Mouse (Mus musculus) kidney, adult 18-20 months (tissue): ENCODE results near the gene Gm20388.

Experiments used
- DNase-seq: peaks from one replicate; pipeline ENCODE4 v3.0.0; 2021

The Gm20388 gene

DNA sequence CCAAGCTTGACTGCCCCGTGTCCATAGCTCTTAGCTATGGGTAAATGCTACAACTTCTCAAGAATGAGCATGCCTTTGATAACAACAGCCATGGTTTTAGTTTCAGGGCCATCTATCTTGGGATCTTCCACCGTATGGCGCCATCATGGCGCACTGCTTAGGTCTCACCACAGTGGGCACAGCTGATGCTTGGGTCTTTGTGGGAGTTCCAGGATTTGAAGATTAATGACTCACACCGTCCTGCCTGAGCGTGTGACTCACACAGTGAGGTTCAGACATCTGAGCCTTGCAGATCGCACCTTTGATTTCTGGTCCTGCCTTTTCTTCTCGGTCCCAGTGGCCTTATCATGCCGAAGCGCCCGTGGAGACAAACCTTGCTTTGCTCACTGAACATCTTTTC lies 4360.3 kb downstream of the Gm20388 start:
- DNase-seq = no peak

DNA sequence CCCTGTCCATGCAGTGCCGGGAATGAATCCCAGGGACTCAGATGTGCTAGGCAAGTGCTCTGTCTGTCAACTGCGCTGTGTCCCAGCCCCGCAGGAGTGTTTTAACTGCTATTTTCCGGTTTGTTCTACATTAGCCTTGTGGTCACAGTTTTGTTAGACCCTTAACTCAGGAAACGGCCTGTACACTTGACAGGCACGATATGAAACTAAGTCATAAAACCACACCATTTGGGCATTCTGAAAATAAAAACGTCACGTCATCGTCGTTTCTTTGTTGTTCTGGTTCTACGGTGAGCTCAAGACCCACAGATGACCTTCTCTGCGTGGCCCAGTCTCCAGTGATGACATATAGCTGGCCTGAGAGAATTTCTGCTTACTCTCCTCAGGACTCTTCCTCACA lies 4360.9 kb downstream of the Gm20388 start:
- no peak for DNase-seq

DNA sequence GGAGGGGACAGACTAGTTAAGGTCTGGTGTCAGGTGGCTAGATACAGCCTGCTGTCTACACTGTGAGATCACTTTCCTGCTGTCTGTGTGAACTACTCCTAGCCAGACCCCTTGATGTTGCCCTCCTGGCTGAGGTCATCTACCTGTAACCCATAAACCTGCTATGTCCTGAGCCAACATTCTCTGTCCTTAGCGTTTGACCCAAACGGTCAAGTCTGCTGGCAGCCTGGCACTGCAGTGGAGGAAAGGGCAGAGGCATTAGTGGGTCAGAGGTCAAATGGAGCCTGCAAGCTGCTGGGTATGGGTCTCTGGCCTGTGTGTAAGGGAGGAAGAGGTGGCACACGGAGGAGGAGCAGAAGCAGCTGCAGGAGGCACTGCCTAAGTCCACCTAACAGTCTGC lies 4362.2 kb downstream of the Gm20388 start:
- DNase-seq = peak; percentile 47

DNA sequence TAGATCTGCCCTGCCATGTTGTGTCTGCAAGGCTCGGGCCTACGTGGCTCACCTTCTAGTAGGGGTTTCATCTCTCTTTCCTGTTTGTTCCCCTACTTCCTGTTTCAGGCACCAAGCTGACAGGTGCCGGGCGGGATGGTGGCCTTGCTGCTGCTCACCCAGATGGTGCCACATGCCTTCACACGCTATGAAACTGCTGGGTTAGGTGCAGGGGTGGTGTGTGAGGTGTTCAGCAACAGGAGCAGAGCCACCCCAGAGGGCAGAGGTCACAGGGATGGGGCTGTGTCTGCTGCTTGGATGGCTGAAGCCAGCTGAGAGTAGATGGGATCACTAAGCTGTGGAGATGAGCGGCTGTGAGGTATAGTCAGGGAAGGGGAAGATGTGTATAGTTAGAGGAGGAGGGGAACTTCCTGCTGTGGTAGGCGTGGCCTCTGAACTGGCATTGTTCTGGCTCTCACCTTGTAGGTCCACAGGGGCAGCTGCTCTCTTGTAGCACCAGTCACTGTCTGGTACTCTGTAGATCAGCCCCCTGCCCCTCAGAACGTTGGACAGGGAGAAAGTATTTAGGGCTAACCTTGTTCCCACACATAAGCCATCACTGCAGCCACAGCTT lies 4363.1 kb downstream of the Gm20388 start:
- DNase-seq = no peak

DNA sequence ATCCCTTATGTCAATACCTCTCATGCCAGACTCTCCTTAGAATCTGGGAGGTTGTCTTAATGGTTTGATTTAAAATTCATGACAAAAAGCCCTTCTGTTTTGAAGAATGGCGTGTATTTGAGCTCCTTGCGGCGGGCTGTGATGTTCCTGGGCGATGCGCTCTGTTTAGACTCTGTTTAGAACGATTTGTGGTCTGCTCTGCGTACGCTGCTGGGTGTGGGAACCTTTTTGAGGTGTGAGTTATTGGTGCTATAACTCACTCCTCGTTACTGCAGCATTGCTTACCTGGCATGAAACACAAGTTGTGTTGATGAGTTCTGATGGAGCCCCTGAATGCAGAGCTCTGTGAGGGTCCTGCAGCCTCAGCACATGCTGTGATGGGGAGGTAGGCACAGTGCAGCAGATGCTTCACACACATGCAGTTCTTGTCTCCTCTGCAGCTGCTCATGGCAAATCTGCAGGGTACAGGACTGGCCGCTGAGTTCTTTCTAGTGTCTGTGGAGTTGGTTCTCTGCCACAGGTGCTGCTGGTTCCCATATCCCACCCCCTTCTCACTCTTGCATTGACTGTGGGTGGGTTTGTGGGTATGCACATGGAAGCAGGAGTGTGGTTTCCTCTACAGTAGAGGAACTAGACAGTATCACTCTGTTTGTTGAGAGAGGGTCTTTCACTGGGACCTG lies 4363.9 kb downstream of the Gm20388 start:
- DNase-seq = no peak

DNA sequence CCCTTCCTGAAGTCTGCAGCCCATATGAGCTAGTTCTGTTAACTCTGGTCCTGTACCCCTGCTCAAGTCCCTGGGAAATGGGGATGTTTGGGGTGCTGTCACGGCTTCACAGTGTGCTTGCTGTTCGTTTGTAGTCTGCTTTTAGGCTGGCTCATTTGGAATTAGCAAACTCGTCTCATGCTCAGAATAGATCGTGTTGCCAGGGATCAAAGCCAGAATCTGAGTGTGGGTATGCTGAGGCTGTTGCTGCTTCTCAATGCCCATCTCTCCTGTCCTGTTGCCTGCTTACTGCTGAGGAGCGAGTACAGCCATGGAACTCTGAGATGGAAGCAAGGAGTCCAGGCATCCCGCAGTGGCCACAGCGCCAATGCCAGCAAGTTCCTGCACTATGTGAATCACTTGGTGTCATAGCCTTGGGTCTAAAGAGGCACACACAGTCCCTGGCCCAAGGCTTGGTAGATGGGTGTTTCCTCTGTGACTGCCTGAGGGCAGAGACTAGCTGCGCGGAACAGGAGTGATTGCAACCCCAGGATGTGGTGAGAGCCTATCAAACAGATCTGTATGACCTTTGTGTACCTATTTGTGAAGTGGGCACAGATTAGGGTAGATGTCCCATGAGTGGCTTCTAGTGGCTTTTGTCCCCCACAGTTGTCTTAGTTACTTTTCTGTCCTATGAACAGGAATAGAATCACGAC lies 4364.9 kb downstream of the Gm20388 start:
- no peak for DNase-seq

- no peak for DNase-seq
These were observed 4367.6 kb downstream of the Gm20388 start for GRCm38 (mm10) chr8:124277951-124278910.

DNA sequence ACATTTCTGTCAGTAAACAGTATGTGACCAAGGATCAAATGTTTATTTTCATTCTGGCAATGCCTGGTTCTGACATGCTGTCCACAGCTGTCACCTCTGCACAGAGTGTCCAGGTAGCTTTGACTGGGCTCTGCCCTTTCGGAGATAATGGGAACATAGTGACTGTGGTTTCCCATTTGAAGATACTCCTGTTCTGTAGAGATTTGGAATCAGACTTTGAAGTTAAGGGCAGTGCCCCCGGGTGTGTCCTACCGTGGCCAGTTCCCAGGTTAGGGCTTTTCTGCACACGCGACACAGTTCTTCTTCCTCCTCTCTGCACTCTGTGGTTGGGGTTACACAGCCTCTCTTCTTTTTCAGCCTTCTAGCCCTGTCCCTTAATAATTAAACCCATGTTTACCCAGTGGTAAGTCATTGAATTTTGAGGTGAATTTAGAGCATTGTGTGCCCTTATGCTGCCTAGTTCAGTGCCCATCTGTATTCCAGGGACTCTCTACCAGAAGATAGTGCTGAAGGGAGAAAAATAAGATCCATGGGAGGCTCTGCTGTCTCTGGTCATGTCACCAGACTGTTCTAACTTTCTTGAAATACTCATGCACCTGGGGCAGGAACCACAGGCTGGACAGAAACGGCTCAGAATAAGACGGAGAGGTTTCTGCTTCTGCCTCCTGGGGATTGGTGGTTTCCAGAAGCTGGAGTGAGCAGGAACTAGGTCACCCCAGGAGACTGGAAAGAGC lies 4368.5 kb downstream of the Gm20388 start:
- DNase-seq = peak; percentile 36

GRCm38 (mm10) chr8:124279690-124279985 lies 4369.0 kb downstream of the Gm20388 start:
- DNase-seq = no peak

- DNase-seq = no peak
These were observed 4371.3 kb downstream of the Gm20388 start for GRCm38 (mm10) chr8:124281700-124282541.

DNA sequence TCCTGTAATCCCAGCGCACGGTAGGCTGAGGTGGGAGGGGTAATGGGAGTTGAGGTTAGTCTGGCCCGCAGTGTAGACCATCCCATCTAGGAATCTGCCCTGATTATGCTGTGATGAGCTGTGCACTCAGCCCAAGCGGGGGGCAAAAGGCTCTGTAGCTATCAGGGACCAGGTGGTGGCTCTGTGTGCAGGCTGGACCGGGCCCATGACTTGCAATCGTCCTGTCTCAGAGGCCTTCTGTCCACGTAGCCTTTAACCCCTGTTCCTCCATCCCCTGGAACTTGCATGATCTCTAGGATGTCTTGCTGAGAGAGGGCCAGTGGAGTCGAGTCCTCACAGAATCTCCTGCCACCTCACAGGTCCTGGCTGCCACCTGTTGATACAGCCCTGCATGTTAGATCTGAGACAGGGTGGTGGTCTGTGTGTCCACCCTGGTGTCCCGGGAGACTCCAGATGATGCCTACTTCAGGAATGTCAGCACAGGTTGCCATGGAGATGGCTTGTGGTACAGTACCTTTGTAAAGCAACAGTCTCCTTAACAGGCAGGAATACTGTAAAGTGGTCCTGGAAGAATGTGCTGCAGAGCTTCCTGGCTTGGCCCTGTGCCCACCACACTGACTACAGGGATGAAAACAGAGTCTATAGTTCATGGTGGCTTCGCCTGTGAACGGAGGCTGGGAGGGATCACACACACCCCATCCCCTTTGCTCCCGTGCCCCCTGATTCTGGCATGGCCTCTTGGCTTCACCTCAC lies 4372.4 kb downstream of the Gm20388 start:
- DNase-seq = no peak

GRCm38 (mm10) chr8:124283644-124284332 lies 4373.1 kb downstream of the Gm20388 start:
- DNase-seq = no peak

- no peak for DNase-seq
These were observed 4373.7 kb downstream of the Gm20388 start for GRCm38 (mm10) chr8:124284333-124284711.

DNA sequence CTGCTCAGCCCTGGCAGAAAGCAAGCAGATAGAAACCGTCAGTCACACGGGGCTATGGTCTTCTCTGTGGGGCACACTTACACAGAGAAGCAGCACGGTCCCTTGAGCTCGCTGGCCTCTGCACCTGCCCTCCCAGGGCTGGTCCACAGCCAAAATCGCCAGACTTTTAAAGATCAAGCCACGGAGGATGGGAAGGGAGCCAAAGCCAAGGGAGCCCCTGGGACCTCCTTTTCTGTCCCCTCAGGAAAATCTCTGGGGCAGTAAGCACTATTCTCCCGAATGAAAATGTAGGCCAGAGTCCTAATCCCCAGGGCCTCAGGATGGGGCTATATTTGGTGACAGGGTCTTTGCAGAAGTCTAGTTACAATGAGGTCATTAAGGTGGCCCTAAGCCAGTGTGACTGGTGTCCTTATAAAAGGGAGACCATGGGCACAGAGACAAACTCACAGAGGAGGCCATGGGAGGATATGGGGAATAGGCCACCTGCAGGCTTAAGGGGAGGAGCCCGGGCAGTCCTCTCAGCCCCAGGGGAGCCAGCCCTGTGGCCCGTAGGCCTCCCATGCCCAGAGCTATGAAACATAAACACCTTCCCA lies 4374.4 kb downstream of the Gm20388 start:
- peak; percentile 79 for DNase-seq

DNA sequence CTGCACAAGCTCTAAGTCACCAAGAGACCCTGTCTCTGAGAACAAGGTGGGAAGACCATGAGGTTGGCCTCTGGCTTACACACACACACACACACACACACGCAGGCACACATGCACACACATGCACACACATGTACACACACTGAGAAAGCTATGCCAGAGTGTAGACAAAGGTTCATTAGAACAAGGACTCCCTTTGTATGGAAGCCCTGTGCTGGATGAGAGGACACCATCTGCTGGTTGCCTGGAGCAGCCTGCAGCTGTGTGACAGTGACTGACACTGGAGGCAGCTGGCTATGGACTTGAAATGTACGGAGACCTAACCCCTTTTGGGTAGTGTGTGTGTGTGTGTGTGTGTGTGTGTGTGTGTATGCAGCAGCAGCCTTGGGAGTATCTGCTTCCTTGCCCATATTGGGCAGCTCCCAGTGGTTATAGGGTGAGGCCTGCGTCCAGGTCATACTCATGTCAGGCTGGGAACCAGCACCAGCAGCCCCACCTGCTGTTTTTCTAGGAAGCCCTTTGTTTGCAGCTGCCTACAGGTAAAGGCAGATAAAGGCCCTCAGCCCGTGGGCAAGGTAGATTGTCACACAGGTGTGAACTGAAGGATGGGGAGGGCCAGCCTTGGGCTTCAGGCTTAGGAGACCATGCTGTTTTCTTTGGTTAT lies 4376.0 kb downstream of the Gm20388 start:
- DNase-seq = peak; percentile 19

DNA sequence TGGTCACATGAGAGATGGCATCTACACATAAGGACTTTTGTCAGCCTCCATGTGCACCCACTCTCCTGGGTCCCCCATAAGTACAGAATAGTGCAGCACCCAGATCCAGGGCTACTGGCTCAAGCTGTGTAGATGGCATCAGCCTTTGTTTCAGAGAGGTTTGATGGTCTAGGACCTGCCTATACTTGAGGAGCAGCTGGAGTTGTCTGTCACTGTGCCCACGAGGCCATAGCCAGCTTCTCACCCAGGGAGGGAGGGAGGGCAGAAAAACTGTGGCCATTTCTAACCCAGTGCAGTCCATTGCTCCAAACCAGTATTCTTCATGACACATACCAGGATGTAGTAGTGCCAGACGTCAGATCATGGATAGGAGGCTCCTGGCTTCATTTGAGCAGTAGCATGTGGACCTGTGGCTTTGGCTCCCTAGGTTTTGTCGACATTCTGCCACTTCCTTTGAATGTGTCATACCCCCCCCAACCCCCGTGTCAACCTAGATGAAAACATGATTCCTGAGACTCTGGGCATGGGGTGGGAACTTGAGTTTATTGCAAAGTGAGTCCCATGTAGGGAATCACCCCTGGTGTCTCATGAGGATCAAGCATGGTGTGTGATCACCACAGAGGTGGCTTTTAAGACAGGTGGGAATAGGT lies 4377.7 kb downstream of the Gm20388 start:
- no peak for DNase-seq

DNA sequence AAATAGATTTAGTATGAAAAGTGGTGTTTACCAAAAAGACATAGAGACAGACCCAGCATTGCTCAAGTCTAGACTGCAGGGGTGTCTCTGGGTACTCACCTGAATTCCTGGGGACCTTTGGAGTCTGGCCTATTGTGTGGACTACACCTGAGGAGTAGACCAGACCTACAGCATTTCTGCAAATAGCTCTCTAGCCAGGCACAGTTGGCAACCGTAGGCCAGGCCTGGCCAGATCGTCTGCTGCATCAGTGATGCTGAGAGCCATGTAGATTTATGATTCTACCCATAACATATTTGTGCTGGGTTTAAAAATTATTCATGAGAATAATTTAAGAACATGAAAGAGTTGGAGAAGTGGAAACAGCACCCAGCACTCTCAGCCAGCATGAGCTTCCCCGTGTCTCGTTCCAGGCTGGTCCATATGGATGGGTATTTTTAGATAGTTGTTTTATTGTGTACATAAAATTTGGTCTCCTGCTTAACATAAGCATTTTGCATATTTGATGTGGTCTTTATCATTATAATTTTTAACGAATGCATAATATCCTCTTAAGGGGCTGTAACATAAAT lies 4378.9 kb downstream of the Gm20388 start:
- no peak for DNase-seq
